Mouse (Mus musculus) embryonic stem cell, embryonic (primary cell): Measurements from ENCODE around the gene Kif26b.

Experiments used
- CTCF ChIA-PET, 4 experiments: fragments of 300-600 bp in 2 of 4; fragments of 350-600 bp in 2 of 4; sonication (Branson Sonifier 250); formaldehyde crosslinking; loops; one replicate each; lab custom pipeline; 2022; ENCODE audit warnings: inconsistent platforms in 2 of 4; lab: Charles Lee
- POLR2A ChIA-PET, 4 experiments: fragments of 300-600 bp in 2 of 4; fragments of 350-600 bp in 2 of 4; sonication (Branson Sonifier 250); formaldehyde crosslinking; loops; one replicate each; lab custom pipeline; 2022; ENCODE audit warnings: antibody characterized with exemption in 4 of 4, inconsistent platforms in 1 of 4; lab: Charles Lee

Gene Kif26b

GRCm38 (mm10) chr1:178940353-178940752 lies 411.4 kb downstream of the Kif26b start:
- ChIA-PET POLR2A (no interaction called here), CTCF (no interaction called here)

- ChIA-PET CTCF (no interaction called here), POLR2A (no interaction called here)
These were observed 413.5 kb downstream of the Kif26b start for GRCm38 (mm10) chr1:178942251-178942963.

DNA sequence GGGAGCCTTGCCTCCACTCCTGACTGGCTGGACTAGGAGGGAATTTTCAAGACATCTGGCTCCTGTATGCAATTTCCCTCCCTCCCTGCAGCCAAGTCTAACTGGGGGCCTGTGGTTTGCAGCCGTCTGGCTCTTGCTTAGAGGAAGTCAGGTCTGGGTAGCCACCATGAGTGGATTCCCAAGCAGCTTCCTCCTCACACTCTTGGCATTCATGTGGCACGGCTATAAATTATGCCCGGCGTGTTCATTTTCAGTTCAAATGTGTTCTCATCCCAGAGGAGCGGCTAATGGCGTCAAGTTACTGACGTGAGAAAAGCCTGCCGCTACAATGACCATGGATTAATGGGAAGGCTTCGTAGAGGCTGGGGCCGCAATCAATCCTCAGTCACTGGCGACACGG lies 424.0 kb downstream of the Kif26b start:
- ChIA-PET CTCF (interaction anchor here in 1 of 4 experiments (0.7 kb wide), 1 partner anchor 148 kb away, joined by 5 read pairs; no protein-coding TSS in a partner anchor), POLR2A (no interaction called here)

- POLR2A ChIA-PET = interaction anchor here in 2 of 4 experiments (0.6 to 0.7 kb wide), 4 partner anchors 10 to 190 kb away, joined by 3 to 4 read pairs (median 4); no protein-coding TSS in a partner anchor
These were observed 429.7 kb downstream of the Kif26b start for GRCm38 (mm10) chr1:178958641-178959040.

GRCm38 (mm10) chr1:178960015-178960559 lies 431.2 kb downstream of the Kif26b start:
- POLR2A ChIA-PET = interaction anchor here in 1 of 4 experiments (0.5 to 1.2 kb wide), 4 partner anchors 9 to 450 kb away, joined by 3 read pairs; no protein-coding TSS in a partner anchor

More at GRCm38 (mm10) chr1:178958641-178959040, 429.7 kb downstream of the Kif26b start:
- CTCF ChIA-PET = interaction anchor here (0.6 to 2.1 kb wide), 6 partner anchors 44 to 512 kb away, joined by 3 to 19 read pairs (median 5); partner anchors contain the start of gene Kif26b (in 1 of the 4)

GRCm38 (mm10) chr1:178961661-178962060 lies 432.7 kb downstream of the Kif26b start:
- ChIA-PET POLR2A (no interaction called here), CTCF (interaction anchor here in 1 of 4 experiments (0.5 to 0.7 kb wide), 4 partner anchors 10 to 385 kb away, joined by 3 to 6 read pairs (median 4); no protein-coding TSS in a partner anchor)

More at GRCm38 (mm10) chr1:178960015-178960559, 431.2 kb downstream of the Kif26b start:
- CTCF ChIA-PET = interaction anchor here (0.6 to 2.1 kb wide), 29 partner anchors 9 to 774 kb away, joined by 3 to 11 read pairs (median 3); no protein-coding TSS in a partner anchor

GRCm38 (mm10) chr1:178972055-178972454 lies 443.1 kb downstream of the Kif26b start:
- CTCF ChIA-PET = interaction anchor here in 1 of 4 experiments (1.2 kb wide), 1 partner anchor 12 kb away, joined by 3 read pairs; no protein-coding TSS in a partner anchor
- POLR2A ChIA-PET = no interaction called here

DNA sequence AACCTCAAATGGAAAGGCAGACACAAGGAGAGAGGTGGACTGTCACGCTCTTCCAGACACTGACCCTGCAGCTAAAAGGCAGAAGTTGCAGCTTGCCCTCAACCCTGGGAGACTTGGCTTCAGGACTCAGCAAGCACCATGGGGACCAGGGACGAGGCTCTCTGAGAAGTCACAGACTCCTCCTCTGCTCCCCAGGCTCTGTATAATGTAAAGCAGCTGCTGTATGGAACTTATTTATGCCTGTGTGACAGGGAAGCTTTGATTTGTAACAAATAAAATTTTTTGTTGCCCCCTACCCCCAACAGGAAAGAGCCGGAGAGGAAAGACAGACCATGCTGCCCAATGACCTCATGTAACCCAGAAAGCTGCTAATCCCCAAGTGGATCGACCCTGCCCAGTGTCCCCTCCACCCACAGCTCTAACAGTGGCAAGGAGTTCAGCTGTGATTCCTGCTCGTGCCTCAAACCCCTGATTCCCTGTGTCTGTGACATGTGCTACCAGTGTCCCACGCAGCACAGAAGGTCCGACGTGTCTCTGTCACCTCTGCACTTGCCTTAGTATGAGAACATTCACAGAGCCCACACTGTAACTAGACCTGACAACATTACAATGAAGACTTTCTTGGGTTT lies 449.8 kb downstream of the Kif26b start:
- ChIA-PET CTCF (interaction anchor here in 2 of 4 experiments (0.5 to 0.6 kb wide), 2 partner anchors 125 to 448 kb away, joined by 3 read pairs; no protein-coding TSS in a partner anchor), POLR2A (interaction anchor here in 1 of 4 experiments (1.2 to 1.7 kb wide), 2 partner anchors 50 to 130 kb away, joined by 6 read pairs; no protein-coding TSS in a partner anchor)

- ChIA-PET POLR2A (interaction anchor here in 2 of 4 experiments (0.7 to 1.7 kb wide), 2 partner anchors 49 to 449 kb away, joined by 4 to 6 read pairs; no protein-coding TSS in a partner anchor), CTCF (interaction anchor here in 2 of 4 experiments (0.6 to 1.4 kb wide), 5 partner anchors 229 to 1168 kb away, joined by 3 to 5 read pairs (median 4); partner anchors contain the start of gene Kif26b (in 1 of the 2))
These were observed 451.3 kb downstream of the Kif26b start for GRCm38 (mm10) chr1:178980185-178980584.

GRCm38 (mm10) chr1:178981641-178982040 lies 452.7 kb downstream of the Kif26b start:
- ChIA-PET CTCF (interaction anchor here in 1 of 4 experiments (0.5 kb wide), 1 partner anchor 155 kb away, joined by 5 read pairs; no protein-coding TSS in a partner anchor), POLR2A (no interaction called here)

DNA sequence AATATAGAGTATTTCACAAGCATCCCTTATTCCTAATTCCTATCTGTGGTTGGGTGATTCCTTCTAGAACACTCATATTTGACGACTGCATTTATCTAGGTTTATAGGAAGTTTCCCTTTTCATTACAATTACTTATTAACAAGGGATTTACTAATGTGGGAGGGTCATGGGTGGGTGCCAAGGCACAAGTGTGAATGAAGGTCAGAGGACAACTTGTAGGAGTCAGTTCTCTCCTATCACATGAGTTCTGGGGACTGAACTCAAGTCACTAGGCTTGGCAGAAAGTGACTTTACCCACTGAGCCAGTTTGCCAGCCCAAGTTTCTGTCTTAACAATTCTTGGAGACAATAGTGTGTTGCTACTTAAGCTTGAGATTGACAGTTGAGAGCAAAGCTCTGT lies 459.3 kb downstream of the Kif26b start:
- ChIA-PET CTCF (no interaction called here), POLR2A (interaction anchor here in 2 of 4 experiments (0.5 to 1.0 kb wide), 3 partner anchors 10 to 92 kb away, joined by 3 read pairs; no protein-coding TSS in a partner anchor)
